Mouse (Mus musculus): ENCODE measurements around the gene Hist1h2ah. TPM values are rescaled to one million over a fixed set of nuclear protein-coding genes. Genes with fewer than 3 reads are reported as not detected.
A peak's percentile ranks its signal among the peaks of the same experiment; 100 is the strongest.

Hist1h2ah gene
- polyA plus RNA-seq, 2 experiments: 5.5 to 6.5 TPM

DNA sequence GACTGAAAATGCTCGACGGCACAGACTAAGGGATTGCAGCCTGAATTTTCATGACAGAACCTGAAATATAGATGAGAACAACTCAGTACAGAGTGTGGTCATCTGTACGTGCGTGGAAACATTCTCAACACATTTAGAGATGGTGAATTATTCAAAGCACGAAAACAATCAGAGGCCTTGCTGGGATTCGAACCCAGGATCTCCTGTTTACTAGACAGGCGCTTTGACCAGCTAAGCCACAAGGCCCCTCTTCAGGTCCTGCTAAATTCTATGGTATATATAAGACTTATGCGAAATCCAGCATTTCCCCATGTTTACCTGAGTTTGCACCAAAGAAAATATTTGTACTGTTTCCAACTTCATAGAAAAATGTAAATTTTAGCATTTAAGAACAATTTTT is 5.4 kb downstream of the Hist1h2ah start:
- Histone ChIP-seq H3K27ac (replicated peaks; ENCODE audit: low read depth, low read length) (no peak overlapping the region), H3K36me3 (ENCODE audit: control insufficient read depth, insufficient read depth, low read length) (no peaks in the 10 kb centered on the region), H3K4me1 (ENCODE audit: control insufficient read depth, insufficient read depth, low read length) (peaks cover 6% of the 10 kb centered on the region; the same call in 1 of the 2 replicates), H3K4me2 (replicated peaks; ENCODE audit: low read depth, low read length, severe bottlenecking) (no peak overlapping the region), H3K9ac (ENCODE audit: low read depth, low read length, severe bottlenecking) (no peak overlapping the region), H3K27me3 (ENCODE audit: control insufficient read depth, insufficient read depth, low read length) (no peaks in the 10 kb centered on the region), H3K9me3 (ENCODE audit: control insufficient read depth, low read length) (no peaks in the 10 kb centered on the region), H3K4me3 (replicated peaks; ENCODE audit: low read length) (no peak overlapping the region)
- no peak for TF ChIP-seq POLR2A (IDR thresholded peaks at IDR 0.05; ENCODE audit: borderline replicate concordance, extremely low read depth, insufficient read depth, insufficient read length)
- ATAC-seq (ENCODE audit: low FRiP score, low read depth) (no peak), DNase-seq (ENCODE audit: low spot score) (no peak)
- 43% methylated on average over 8 of the region's 8 CpGs for WGBS

DNA sequence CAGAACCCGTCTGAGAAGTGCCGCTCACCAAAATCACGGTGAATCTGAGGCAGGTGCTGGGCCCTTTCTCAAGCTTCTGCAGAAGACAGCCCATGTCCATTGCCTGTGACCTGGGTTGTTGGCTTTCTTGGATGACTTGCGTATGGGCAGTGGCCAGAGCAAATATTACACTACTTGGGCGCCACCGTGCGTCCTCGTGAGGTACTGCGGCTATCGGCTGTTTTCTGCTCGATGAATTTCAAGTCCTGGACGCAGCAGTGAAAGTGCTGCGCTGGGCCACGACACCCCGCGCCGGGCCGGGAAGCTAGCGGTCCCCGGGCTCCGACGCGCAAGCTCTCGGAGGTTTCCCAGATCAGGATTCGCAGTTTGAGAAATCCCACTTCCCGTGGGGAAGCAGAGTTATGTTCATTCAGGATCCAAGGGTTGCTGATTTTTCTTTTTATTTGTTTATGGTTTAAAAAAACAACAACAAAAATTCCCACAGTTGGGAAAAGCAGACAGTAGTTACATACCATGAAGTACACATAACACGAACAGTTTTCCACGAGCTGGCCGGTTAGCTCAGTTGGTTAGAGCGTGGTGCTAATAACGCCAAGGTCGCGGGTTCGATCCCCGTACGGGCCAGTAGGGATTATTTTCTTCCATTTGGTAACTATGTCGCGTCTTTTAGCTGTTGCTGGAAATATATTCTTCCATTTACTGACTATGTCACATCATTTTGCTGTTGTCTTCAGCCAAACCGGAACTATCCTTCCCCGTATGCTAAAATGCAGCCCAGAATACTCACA is 6.5 kb downstream of the Hist1h2ah start:
- TF ChIP-seq POLR2A (IDR thresholded peaks at IDR 0.05; ENCODE audit: borderline replicate concordance, extremely low read depth, insufficient read depth, insufficient read length): no peak
- no peaks in the 10 kb centered on the region for H3K27me3 ChIP-seq (ENCODE audit: control insufficient read depth, insufficient read depth, low read length)
- DNase-seq (ENCODE audit: low spot score) (peak; percentile 93), ATAC-seq (ENCODE audit: low FRiP score, low read depth) (peak; percentile 79)
- H3K27ac ChIP-seq (replicated peaks; ENCODE audit: low read depth, low read length): peak overlapping the region; percentile 75
- no peaks in the 10 kb centered on the region for H3K9me3 ChIP-seq (ENCODE audit: control insufficient read depth, low read length)
- no peaks in the 10 kb centered on the region for H3K36me3 ChIP-seq (ENCODE audit: control insufficient read depth, insufficient read depth, low read length)
- H3K4me1 ChIP-seq (ENCODE audit: control insufficient read depth, insufficient read depth, low read length): no peaks in the 10 kb centered on the region
- WGBS: under 1% methylated on average over 40 of the region's 40 CpGs
- H3K9ac ChIP-seq (ENCODE audit: low read depth, low read length, severe bottlenecking): peak overlapping the region; percentile 58
- peak overlapping the region; percentile 52 for H3K4me2 ChIP-seq (replicated peaks; ENCODE audit: low read depth, low read length, severe bottlenecking)
- peak overlapping the region; percentile 46 for H3K4me3 ChIP-seq (replicated peaks; ENCODE audit: low read length)

- WGBS: 1% methylated on average over 35 of the region's 35 CpGs
- peak; percentile 73 for ATAC-seq (ENCODE audit: low FRiP score, low read depth)
- Histone ChIP-seq H3K36me3 (ENCODE audit: control insufficient read depth, insufficient read depth, low read length) (no peaks in the 10 kb centered on the region), H3K4me1 (ENCODE audit: control insufficient read depth, insufficient read depth, low read length) (no peaks in the 10 kb centered on the region), H3K27ac (replicated peaks; ENCODE audit: low read depth, low read length) (no peak overlapping the region), H3K9me3 (ENCODE audit: control insufficient read depth, low read length) (no peaks in the 10 kb centered on the region), H3K9ac (ENCODE audit: low read depth, low read length, severe bottlenecking) (peak overlapping the region; percentile 50), H3K27me3 (ENCODE audit: control insufficient read depth, insufficient read depth, low read length) (no peaks in the 10 kb centered on the region), H3K4me2 (replicated peaks; ENCODE audit: low read depth, low read length, severe bottlenecking) (peak overlapping the region; percentile 52), H3K4me3 (replicated peaks; ENCODE audit: low read length) (peak overlapping the region; percentile 47)
- no peak for TF ChIP-seq POLR2A (IDR thresholded peaks at IDR 0.05; ENCODE audit: borderline replicate concordance, extremely low read depth, insufficient read depth, insufficient read length)
- peak; percentile 96 for DNase-seq (ENCODE audit: low spot score)
Measured at GRCm38 (mm10) chr13:22026058-22027031, 9.0 kb downstream of the Hist1h2ah start.

DNA sequence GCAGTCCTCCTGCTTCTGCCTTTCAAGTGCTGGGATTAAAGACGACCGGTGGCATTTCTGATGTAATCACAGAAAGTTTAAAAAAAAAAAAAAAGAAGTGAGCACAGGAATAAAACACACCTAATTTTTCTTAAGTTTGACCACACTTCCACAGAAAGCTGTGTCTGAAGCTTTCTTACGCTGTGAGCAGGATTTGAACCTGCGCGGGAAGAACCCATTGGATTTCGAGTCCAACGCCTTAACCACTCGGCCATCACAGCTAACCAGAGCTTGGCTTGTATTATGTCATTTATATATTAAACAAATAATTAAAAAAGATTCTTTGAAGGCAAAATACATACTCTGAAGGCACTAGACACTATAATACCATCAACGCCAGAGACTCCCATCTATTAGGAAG is 13.1 kb downstream of the Hist1h2ah start:
- peak; percentile 76 for ATAC-seq (ENCODE audit: low FRiP score, low read depth)

GRCm38 (mm10) chr13:22021581-22021980 is 13.8 kb downstream of the Hist1h2ah start:
- Histone ChIP-seq H3K9ac (ENCODE audit: low read depth, low read length, severe bottlenecking) (peak overlapping the region; percentile 5), H3K36me3 (ENCODE audit: control insufficient read depth, insufficient read depth, low read length) (no peaks in the 10 kb centered on the region), H3K4me1 (ENCODE audit: control insufficient read depth, insufficient read depth, low read length) (no peaks in the 10 kb centered on the region), H3K9me3 (ENCODE audit: control insufficient read depth, low read length) (no peaks in the 10 kb centered on the region), H3K27me3 (ENCODE audit: control insufficient read depth, insufficient read depth, low read length) (peaks cover 17% of the 10 kb centered on the region), H3K4me2 (replicated peaks; ENCODE audit: low read depth, low read length, severe bottlenecking) (peak overlapping the region; percentile 62), H3K4me3 (replicated peaks; ENCODE audit: low read length) (peak overlapping the region; percentile 42), H3K27ac (replicated peaks; ENCODE audit: low read depth, low read length) (no peak overlapping the region)
- ATAC-seq (ENCODE audit: low FRiP score, low read depth) (no peak), DNase-seq (ENCODE audit: low spot score) (no peak)
- 3% methylated on average over 11 of the region's 11 CpGs for WGBS
- TF ChIP-seq POLR2A (IDR thresholded peaks at IDR 0.05; ENCODE audit: borderline replicate concordance, extremely low read depth, insufficient read depth, insufficient read length): no peak

More for the DNA sequence above, 13.1 kb downstream of the Hist1h2ah start:
- peak overlapping the region; percentile 42 for H3K4me3 ChIP-seq (replicated peaks; ENCODE audit: low read length)
- no peak for TF ChIP-seq POLR2A (IDR thresholded peaks at IDR 0.05; ENCODE audit: borderline replicate concordance, extremely low read depth, insufficient read depth, insufficient read length)
- no peaks in the 10 kb centered on the region for H3K4me1 ChIP-seq (ENCODE audit: control insufficient read depth, insufficient read depth, low read length)
- H3K36me3 ChIP-seq (ENCODE audit: control insufficient read depth, insufficient read depth, low read length): no peaks in the 10 kb centered on the region
- H3K9ac ChIP-seq (ENCODE audit: low read depth, low read length, severe bottlenecking): peak overlapping the region; percentile 5; the same call in 1 of the 2 replicates
- H3K4me2 ChIP-seq (replicated peaks; ENCODE audit: low read depth, low read length, severe bottlenecking): peak overlapping the region; percentile 62
- no peak overlapping the region for H3K27ac ChIP-seq (replicated peaks; ENCODE audit: low read depth, low read length)
- no peaks in the 10 kb centered on the region for H3K9me3 ChIP-seq (ENCODE audit: control insufficient read depth, low read length)
- WGBS: 1% methylated on average over 9 of the region's 9 CpGs
- DNase-seq (ENCODE audit: low spot score): peak; percentile 86
- H3K27me3 ChIP-seq (ENCODE audit: control insufficient read depth, insufficient read depth, low read length): peaks cover 16% of the 10 kb centered on the region

Measured in limb, embryonic 14.5 days (tissue).